Mouse (Mus musculus): ENCODE measurements around the gene Dnaaf1. TPM values are rescaled to one million over a fixed set of nuclear protein-coding genes. Genes with fewer than 3 reads are reported as not detected.

The Dnaaf1 gene
- 0.39 and 0.40 TPM in 2 replicates for polyA plus RNA-seq (2014; fragmentation: Nextera tagmentation; extraction: Ambion mirVana)

- H3K27ac ChIP-seq (ENCODE audit: low read depth, low read length) = peak within 1 kb of the TSS; percentile 55; the same call in 1 of the 2 replicates
- peak within 1 kb of the TSS; percentile 87 for H3K9ac ChIP-seq (ENCODE audit: low read length)
- ATAC-seq = peak; percentile 91
- H3K4me3 ChIP-seq (ENCODE audit: low read depth, low read length) = peak within 1 kb of the TSS; percentile 84
- WGBS = under 1% methylated on average over 89 of the region's 97 CpGs
- peak; percentile 94 for DNase-seq (ENCODE audit: low spot score)
- H3K4me1 ChIP-seq (ENCODE audit: control insufficient read depth, insufficient read depth, low read length) = peaks cover 7% of the 10 kb centered on the region; the same call in 1 of the 2 replicates
- H3K9me3 ChIP-seq (replicated peaks; ENCODE audit: control insufficient read depth, low read length) = no peaks in the 10 kb centered on the region
- 0 out of 2 replicates have a peak, but pooled peaks cover 5% of the 10 kb centered on the region for H3K27me3 ChIP-seq (replicated peaks; ENCODE audit: control insufficient read depth, insufficient read depth, low read length)
- H3K36me3 ChIP-seq (ENCODE audit: control insufficient read depth, insufficient read depth, low read length) = no peaks in the 10 kb centered on the region
- peak within 1 kb of the TSS; percentile 89 for H3K4me2 ChIP-seq (ENCODE audit: low read length)
Observed at GRCm38 (mm10) chr8:119574437-119575365, at the start of gene Dnaaf1, which contains the start of gene Hsdl1. TSS of gene Dnaaf1 (plus strand) at chr8:119575235. TSS of gene Hsdl1 (minus strand) at chr8:119575183.

- no peaks in the 10 kb centered on the region for H3K9me3 ChIP-seq (replicated peaks; ENCODE audit: control insufficient read depth, low read length)
- H3K27ac ChIP-seq (ENCODE audit: low read depth, low read length) = no peak overlapping the region
- no peak for ATAC-seq
- H3K36me3 ChIP-seq (ENCODE audit: control insufficient read depth, insufficient read depth, low read length) = peaks cover 89% of the 10 kb centered on the region
- H3K27me3 ChIP-seq (replicated peaks; ENCODE audit: control insufficient read depth, insufficient read depth, low read length) = no peaks in the 10 kb centered on the region
- no peaks in the 10 kb centered on the region for H3K4me1 ChIP-seq (ENCODE audit: control insufficient read depth, insufficient read depth, low read length)
- WGBS = 81% methylated on average over 7 of the region's 7 CpGs
- no peak overlapping the region for H3K4me2 ChIP-seq (ENCODE audit: low read length)
- no peak overlapping the region for H3K4me3 ChIP-seq (ENCODE audit: low read depth, low read length)
- H3K9ac ChIP-seq (ENCODE audit: low read length) = no peak overlapping the region
- no peak for DNase-seq (ENCODE audit: low spot score)
Observed at GRCm38 (mm10) chr8:119528762-119529161, 46.3 kb upstream of the Dnaaf1 start.

GRCm38 (mm10) chr8:119530937-119531336 lies 44.1 kb upstream of the Dnaaf1 start:
- H3K9me3 ChIP-seq (replicated peaks; ENCODE audit: control insufficient read depth, low read length) = no peaks in the 10 kb centered on the region
- no peak overlapping the region for H3K4me3 ChIP-seq (ENCODE audit: low read depth, low read length)
- no peaks in the 10 kb centered on the region for H3K4me1 ChIP-seq (ENCODE audit: control insufficient read depth, insufficient read depth, low read length)
- H3K36me3 ChIP-seq (ENCODE audit: control insufficient read depth, insufficient read depth, low read length) = peaks cover 87% of the 10 kb centered on the region
- no peak overlapping the region for H3K9ac ChIP-seq (ENCODE audit: low read length)
- no peak overlapping the region for H3K4me2 ChIP-seq (ENCODE audit: low read length)
- 87% methylated on average over 6 of the region's 6 CpGs for WGBS
- H3K27me3 ChIP-seq (replicated peaks; ENCODE audit: control insufficient read depth, insufficient read depth, low read length) = no peaks in the 10 kb centered on the region
- DNase-seq (ENCODE audit: low spot score) (no peak), ATAC-seq (no peak)
- H3K27ac ChIP-seq (ENCODE audit: low read depth, low read length) = no peak overlapping the region

DNA sequence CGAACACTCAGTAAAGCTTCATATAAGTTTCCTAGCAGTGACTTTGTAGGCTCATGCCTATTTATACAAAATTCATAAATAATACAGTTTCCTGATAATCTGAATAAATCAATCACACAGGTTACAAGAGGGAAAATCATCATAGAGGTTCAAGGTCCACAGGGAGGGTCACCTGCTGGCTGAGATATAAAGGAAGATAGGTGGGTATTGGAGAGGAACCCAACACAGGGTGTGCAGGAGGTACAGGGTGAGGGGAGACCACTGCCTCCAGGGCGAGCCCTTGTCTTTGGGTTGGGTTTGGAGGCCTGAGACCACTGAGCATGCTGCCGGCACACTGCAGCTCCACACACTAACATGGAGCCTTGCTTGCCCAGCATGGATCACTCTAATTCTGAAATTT lies 43.6 kb upstream of the Dnaaf1 start:
- Histone ChIP-seq H3K36me3 (ENCODE audit: control insufficient read depth, insufficient read depth, low read length) (peaks cover 91% of the 10 kb centered on the region), H3K9me3 (replicated peaks; ENCODE audit: control insufficient read depth, low read length) (no peaks in the 10 kb centered on the region), H3K4me3 (ENCODE audit: low read depth, low read length) (no peak overlapping the region), H3K27ac (ENCODE audit: low read depth, low read length) (no peak overlapping the region), H3K4me2 (ENCODE audit: low read length) (no peak overlapping the region), H3K4me1 (ENCODE audit: control insufficient read depth, insufficient read depth, low read length) (no peaks in the 10 kb centered on the region), H3K27me3 (replicated peaks; ENCODE audit: control insufficient read depth, insufficient read depth, low read length) (no peaks in the 10 kb centered on the region), H3K9ac (ENCODE audit: low read length) (no peak overlapping the region)
- whole genome bisulfite sequencing = 92% methylated on average over 3 of the region's 3 CpGs
- DNase-seq (ENCODE audit: low spot score) (no peak), ATAC-seq (no peak)

- Histone ChIP-seq H3K4me2 (ENCODE audit: low read length) (no peak overlapping the region), H3K36me3 (ENCODE audit: control insufficient read depth, insufficient read depth, low read length) (peaks cover 97% of the 10 kb centered on the region), H3K9ac (ENCODE audit: low read length) (no peak overlapping the region), H3K4me3 (ENCODE audit: low read depth, low read length) (no peak overlapping the region), H3K4me1 (ENCODE audit: control insufficient read depth, insufficient read depth, low read length) (no peaks in the 10 kb centered on the region), H3K27ac (ENCODE audit: low read depth, low read length) (no peak overlapping the region), H3K27me3 (replicated peaks; ENCODE audit: control insufficient read depth, insufficient read depth, low read length) (no peaks in the 10 kb centered on the region), H3K9me3 (replicated peaks; ENCODE audit: control insufficient read depth, low read length) (no peaks in the 10 kb centered on the region)
- ATAC-seq (no peak), DNase-seq (ENCODE audit: low spot score) (no peak)
- WGBS = 93% methylated on average over 9 of the region's 9 CpGs
Observed at GRCm38 (mm10) chr8:119531973-119532372, 43.1 kb upstream of the Dnaaf1 start.

DNA sequence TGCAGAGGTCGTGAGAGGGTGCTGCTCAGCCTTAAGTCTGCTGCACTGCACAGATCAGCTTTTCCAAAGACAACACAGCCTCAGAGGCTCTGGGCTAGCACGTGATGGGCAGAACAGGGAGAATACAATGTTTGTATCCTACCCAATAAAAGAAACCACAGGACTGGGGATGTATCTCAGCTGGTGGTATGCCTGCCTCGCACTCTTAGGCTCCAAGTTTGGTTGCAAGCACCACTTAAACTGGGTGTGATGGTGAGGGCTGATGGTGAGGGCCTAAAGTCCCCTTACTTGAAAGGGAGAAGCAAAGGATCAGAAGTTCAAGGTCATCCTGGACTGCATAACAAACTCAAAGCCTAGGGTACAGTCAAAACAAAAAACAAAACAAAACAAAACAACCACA lies 30.4 kb upstream of the Dnaaf1 start:
- H3K27me3 ChIP-seq (replicated peaks; ENCODE audit: control insufficient read depth, insufficient read depth, low read length) = no peaks in the 10 kb centered on the region
- peaks cover 76% of the 10 kb centered on the region for H3K36me3 ChIP-seq (ENCODE audit: control insufficient read depth, insufficient read depth, low read length)
- H3K27ac ChIP-seq (ENCODE audit: low read depth, low read length) = no peak overlapping the region
- H3K9ac ChIP-seq (ENCODE audit: low read length) = no peak overlapping the region
- H3K4me1 ChIP-seq (ENCODE audit: control insufficient read depth, insufficient read depth, low read length) = no peaks in the 10 kb centered on the region
- no peak for DNase-seq (ENCODE audit: low spot score)
- ATAC-seq = no peak
- no peak overlapping the region for H3K4me2 ChIP-seq (ENCODE audit: low read length)
- no peak overlapping the region for H3K4me3 ChIP-seq (ENCODE audit: low read depth, low read length)
- no peaks in the 10 kb centered on the region for H3K9me3 ChIP-seq (replicated peaks; ENCODE audit: control insufficient read depth, low read length)
- 89% methylated on average over 3 of the region's 3 CpGs for WGBS

GRCm38 (mm10) chr8:119545180-119545579 lies 29.9 kb upstream of the Dnaaf1 start:
- Histone ChIP-seq H3K4me3 (ENCODE audit: low read depth, low read length) (no peak overlapping the region), H3K36me3 (ENCODE audit: control insufficient read depth, insufficient read depth, low read length) (peaks cover 70% of the 10 kb centered on the region), H3K9me3 (replicated peaks; ENCODE audit: control insufficient read depth, low read length) (no peaks in the 10 kb centered on the region), H3K9ac (ENCODE audit: low read length) (no peak overlapping the region), H3K4me2 (ENCODE audit: low read length) (no peak overlapping the region), H3K27me3 (replicated peaks; ENCODE audit: control insufficient read depth, insufficient read depth, low read length) (no peaks in the 10 kb centered on the region), H3K27ac (ENCODE audit: low read depth, low read length) (no peak overlapping the region), H3K4me1 (ENCODE audit: control insufficient read depth, insufficient read depth, low read length) (no peaks in the 10 kb centered on the region)
- 83% methylated on average over 6 of the region's 6 CpGs for WGBS
- no peak for ATAC-seq
- DNase-seq (ENCODE audit: low spot score) = no peak

DNA sequence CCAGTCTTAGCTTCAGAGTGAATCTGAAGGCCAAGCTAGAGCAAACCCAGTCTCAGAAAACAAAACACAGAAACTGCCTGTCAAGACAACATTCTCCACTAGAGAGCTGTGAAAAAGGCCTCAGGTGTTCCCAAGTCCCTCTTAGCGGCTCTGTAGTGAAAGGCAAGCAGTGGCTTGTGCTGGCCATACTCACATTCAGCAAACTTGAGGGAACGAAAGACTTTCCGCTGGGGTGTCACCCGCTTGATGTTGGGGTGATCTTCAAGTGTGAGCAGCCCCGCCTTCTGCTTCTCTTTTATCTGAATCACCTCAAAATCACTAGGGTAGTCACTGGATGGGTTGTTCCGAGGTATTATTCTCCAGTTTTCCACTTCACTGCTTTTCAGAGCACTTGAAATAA lies 29.2 kb upstream of the Dnaaf1 start:
- no peaks in the 10 kb centered on the region for H3K27me3 ChIP-seq (replicated peaks; ENCODE audit: control insufficient read depth, insufficient read depth, low read length)
- H3K9ac ChIP-seq (ENCODE audit: low read length) = no peak overlapping the region
- DNase-seq (ENCODE audit: low spot score) (no peak), ATAC-seq (no peak)
- H3K9me3 ChIP-seq (replicated peaks; ENCODE audit: control insufficient read depth, low read length) = no peaks in the 10 kb centered on the region
- WGBS = 87% methylated on average over 6 of the region's 6 CpGs
- H3K36me3 ChIP-seq (ENCODE audit: control insufficient read depth, insufficient read depth, low read length) = peaks cover 64% of the 10 kb centered on the region
- no peak overlapping the region for H3K4me2 ChIP-seq (ENCODE audit: low read length)
- no peaks in the 10 kb centered on the region for H3K4me1 ChIP-seq (ENCODE audit: control insufficient read depth, insufficient read depth, low read length)
- H3K4me3 ChIP-seq (ENCODE audit: low read depth, low read length) = no peak overlapping the region
- H3K27ac ChIP-seq (ENCODE audit: low read depth, low read length) = no peak overlapping the region

Data from forebrain, embryonic 14.5 days (tissue).